Mouse (Mus musculus): ENCODE data around the gene Pnpla3. TPM values are rescaled to one million over a fixed set of nuclear protein-coding genes. Genes with fewer than 3 reads are reported as not detected.

Pnpla3 gene
- polyA plus RNA-seq, 1 experiment from 2014 or later: 2.0 TPM

DNA sequence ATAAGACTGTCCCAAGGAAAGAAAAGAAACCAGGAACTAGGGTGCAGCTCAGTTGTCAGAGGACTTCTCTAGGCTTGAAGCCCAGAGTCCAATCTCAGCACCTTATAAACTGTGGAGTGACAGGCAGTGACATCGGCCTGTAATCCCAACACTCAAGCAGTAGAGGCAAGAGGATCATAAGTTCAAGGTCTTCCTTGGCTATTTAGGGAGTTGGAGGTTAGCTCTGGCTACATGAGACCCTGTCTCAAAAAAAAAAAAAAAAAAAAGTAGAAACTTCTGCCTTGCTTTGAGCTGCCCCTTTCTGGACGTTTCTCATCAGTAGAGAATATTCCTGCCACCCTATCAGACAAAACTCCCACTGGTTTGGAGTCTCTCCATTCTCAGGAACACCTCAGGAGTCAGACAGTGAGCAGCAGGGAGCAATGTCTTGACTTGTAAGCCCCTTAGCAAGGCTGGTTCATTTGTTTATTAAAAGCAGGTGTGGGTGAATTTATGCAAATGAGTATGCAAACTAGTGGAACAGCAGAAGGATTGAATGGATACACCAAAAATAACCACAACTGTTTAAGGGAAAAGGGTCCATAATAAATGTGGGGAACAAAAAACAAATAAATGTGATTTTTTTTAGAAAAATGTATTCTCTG lies 21.4 kb downstream of the Pnpla3 start:
- 0 out of 2 replicates have a peak, but pooled peaks cover 3% of the 10 kb centered on the region for H3K4me1 ChIP-seq (replicated peaks; ENCODE audit: control insufficient read depth, insufficient read depth, low read length)
- ATAC-seq (replicated peaks; ENCODE audit: low FRiP score): no peak
- no peak for DNase-seq (ENCODE audit: low spot score)
- no peaks in the 10 kb centered on the region for H3K36me3 ChIP-seq (ENCODE audit: control insufficient read depth, insufficient read depth, low read length)
- no peak overlapping the region for H3K4me3 ChIP-seq (ENCODE audit: low read depth, low read length)
- H3K27me3 ChIP-seq (ENCODE audit: control insufficient read depth, insufficient read depth, low read length): no peaks in the 10 kb centered on the region
- WGBS: 61% methylated on average over 2 of the region's 2 CpGs
- no peak overlapping the region for H3K4me2 ChIP-seq (ENCODE audit: low read depth, low read length, severe bottlenecking)
- H3K27ac ChIP-seq (ENCODE audit: low read depth, low read length): no peak overlapping the region
- H3K9me3 ChIP-seq (ENCODE audit: control insufficient read depth, low read length): no peaks in the 10 kb centered on the region
- H3K9ac ChIP-seq (ENCODE audit: low read length): no peak overlapping the region

DNA sequence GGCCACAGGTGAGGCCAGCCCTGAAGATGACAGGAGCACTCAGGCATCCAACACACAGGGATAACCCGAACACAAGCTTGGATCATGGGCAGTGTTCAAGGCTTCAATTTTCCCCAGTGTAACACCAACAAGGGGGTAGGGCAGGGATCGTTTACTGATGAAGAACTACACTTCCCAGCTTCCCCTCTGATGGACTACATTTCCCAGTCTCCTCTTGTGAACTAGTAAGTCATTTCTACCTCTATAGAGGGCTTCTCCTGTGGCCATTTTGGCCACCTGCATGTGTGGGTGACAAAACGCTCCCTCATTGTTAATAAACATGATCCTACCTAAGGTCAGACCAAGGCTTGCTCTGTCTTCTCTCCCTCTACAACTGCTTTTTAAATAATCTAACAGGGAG lies 22.2 kb downstream of the Pnpla3 start:
- ATAC-seq (replicated peaks; ENCODE audit: low FRiP score) (no peak), DNase-seq (ENCODE audit: low spot score) (no peak)
- WGBS: 52% methylated on average over 3 of the region's 3 CpGs
- Histone ChIP-seq H3K27ac (ENCODE audit: low read depth, low read length) (no peak overlapping the region), H3K9me3 (ENCODE audit: control insufficient read depth, low read length) (no peaks in the 10 kb centered on the region), H3K4me1 (replicated peaks; ENCODE audit: control insufficient read depth, insufficient read depth, low read length) (0 out of 2 replicates have a peak, but pooled peaks cover 3% of the 10 kb centered on the region), H3K36me3 (ENCODE audit: control insufficient read depth, insufficient read depth, low read length) (no peaks in the 10 kb centered on the region), H3K4me2 (ENCODE audit: low read depth, low read length, severe bottlenecking) (no peak overlapping the region), H3K27me3 (ENCODE audit: control insufficient read depth, insufficient read depth, low read length) (no peaks in the 10 kb centered on the region), H3K9ac (ENCODE audit: low read length) (no peak overlapping the region), H3K4me3 (ENCODE audit: low read depth, low read length) (no peak overlapping the region)

DNA sequence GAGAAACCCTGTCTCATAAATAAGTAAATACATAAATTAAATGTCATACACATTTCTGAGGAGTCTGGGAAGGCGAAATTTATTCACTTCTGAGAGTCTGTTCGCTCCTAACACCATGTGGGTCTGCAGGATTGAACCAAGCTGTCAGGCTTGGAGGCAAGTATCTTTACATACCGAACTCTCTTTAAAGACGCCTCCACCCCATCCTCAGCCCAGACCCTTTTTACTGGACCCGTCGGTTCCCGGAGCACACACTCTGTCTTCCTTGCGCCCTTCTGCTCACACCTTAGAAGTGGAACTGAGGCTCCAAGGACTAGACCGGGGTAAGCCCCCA lies 24.1 kb downstream of the Pnpla3 start:
- peak overlapping the region; percentile 68 for H3K4me2 ChIP-seq (ENCODE audit: low read depth, low read length, severe bottlenecking)
- DNase-seq (ENCODE audit: low spot score) (no peak), ATAC-seq (replicated peaks; ENCODE audit: low FRiP score) (no peak; the same call in 1 of the 2 replicates)
- peak overlapping the region; percentile 87 for H3K9ac ChIP-seq (ENCODE audit: low read length)
- H3K9me3 ChIP-seq (ENCODE audit: control insufficient read depth, low read length): no peaks in the 10 kb centered on the region
- WGBS: 2% methylated on average over 9 of the region's 9 CpGs
- H3K4me3 ChIP-seq (ENCODE audit: low read depth, low read length): peak overlapping the region; percentile 95
- H3K4me1 ChIP-seq (replicated peaks; ENCODE audit: control insufficient read depth, insufficient read depth, low read length): 0 out of 2 replicates have a peak, but pooled peaks cover 3% of the 10 kb centered on the region
- H3K27ac ChIP-seq (ENCODE audit: low read depth, low read length): 0 out of 2 replicates have a peak overlapping the region, but pooled peaks have one; percentile 53
- H3K36me3 ChIP-seq (ENCODE audit: control insufficient read depth, insufficient read depth, low read length): no peaks in the 10 kb centered on the region
- no peaks in the 10 kb centered on the region for H3K27me3 ChIP-seq (ENCODE audit: control insufficient read depth, insufficient read depth, low read length)

DNA sequence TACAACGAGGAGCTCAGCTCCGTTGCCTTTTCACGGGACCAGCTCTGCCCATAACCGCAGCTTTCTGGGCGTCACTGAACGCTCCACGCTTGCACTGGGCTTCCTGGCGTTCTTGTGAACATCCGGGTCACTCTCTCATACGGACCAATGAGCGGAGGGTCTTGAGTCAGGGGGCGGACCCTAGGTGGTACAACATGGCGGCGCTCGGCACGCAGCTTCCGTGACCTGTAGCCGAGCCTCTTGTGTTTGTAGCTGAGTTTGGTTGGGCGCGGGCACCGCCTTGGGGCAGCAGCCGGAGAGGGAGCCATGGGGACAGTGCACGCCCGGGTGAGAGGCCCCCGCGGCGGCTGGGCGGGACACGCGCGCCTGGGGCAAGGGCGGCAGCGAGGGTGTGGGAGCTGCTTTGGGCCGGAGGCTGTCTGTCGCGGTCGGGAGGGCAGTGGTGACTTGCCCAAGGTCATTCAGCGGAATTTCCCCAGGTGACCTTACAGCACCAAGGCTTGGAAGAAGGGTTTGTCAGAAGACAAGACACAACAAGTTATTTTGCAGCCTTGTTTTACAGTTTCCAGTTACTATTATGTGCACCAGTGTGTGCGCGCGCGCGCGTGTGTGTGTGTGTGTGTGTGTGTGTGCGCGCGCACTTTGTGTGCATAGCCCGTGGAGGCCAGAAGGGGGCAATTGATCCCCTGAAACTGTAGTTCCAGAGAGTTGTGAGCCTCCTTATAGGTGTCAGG lies 24.6 kb downstream of the Pnpla3 start, which contains the start of gene Samm50:
Gene Samm50 (plus strand): TSS at position 184 of the 734 bp plus-strand sequence.
- Histone ChIP-seq H3K4me1 (replicated peaks; ENCODE audit: control insufficient read depth, insufficient read depth, low read length) (0 out of 2 replicates have a peak, but pooled peaks cover 3% of the 10 kb centered on the region), H3K36me3 (ENCODE audit: control insufficient read depth, insufficient read depth, low read length) (no peaks in the 10 kb centered on the region), H3K9me3 (ENCODE audit: control insufficient read depth, low read length) (no peaks in the 10 kb centered on the region), H3K4me2 (ENCODE audit: low read depth, low read length, severe bottlenecking) (peak within 1 kb of the TSS; percentile 68), H3K27me3 (ENCODE audit: control insufficient read depth, insufficient read depth, low read length) (no peaks in the 10 kb centered on the region), H3K4me3 (ENCODE audit: low read depth, low read length) (peak within 1 kb of the TSS; percentile 95), H3K27ac (ENCODE audit: low read depth, low read length) (peak within 1 kb of the TSS; percentile 81), H3K9ac (ENCODE audit: low read length) (peak within 1 kb of the TSS; percentile 87)
- 5% methylated on average over 48 of the region's 48 CpGs for WGBS
- peak; percentile 99 for ATAC-seq (replicated peaks; ENCODE audit: low FRiP score)
- DNase-seq (ENCODE audit: low spot score): peak; percentile 94

DNA sequence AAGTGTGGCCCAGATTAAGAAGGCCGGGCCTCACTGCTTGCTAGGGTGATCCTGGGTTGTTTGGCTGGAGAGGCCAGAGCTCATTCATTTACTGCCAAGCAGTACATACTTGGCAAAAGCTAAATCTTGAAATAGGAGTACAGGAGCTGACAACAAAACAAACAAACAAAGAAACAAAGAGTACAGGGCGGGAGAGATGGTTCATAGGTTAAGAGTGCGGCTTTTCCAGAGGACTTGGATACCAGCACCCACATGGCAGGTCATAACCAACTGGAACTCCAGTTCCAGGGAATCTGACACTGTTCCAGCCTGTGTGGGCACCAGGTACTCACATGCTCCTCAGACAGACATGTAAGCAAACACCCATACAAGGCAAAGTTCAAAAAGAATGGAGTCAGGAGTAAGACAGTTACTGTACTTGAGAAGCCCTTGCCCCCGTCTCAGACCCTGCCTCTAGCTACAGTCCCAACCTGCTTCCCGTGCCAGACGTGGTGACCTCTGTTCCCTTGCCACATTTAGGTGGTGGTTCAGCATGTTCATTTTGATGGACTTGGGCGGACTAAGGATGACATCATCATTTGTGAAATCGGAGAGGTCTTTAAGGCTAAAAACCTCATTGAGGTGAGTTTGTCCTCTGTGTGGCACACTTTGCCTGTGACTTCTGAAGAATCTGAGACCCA lies 29.0 kb downstream of the Pnpla3 start:
- ATAC-seq (replicated peaks; ENCODE audit: low FRiP score) (no peak), DNase-seq (ENCODE audit: low spot score) (no peak)
- H3K4me3 ChIP-seq (ENCODE audit: low read depth, low read length): no peak overlapping the region
- WGBS: 92% methylated on average over 8 of the region's 8 CpGs
- no peak overlapping the region for H3K9ac ChIP-seq (ENCODE audit: low read length)
- H3K4me2 ChIP-seq (ENCODE audit: low read depth, low read length, severe bottlenecking): no peak overlapping the region
- H3K9me3 ChIP-seq (ENCODE audit: control insufficient read depth, low read length): no peaks in the 10 kb centered on the region
- peaks cover 11% of the 10 kb centered on the region for H3K36me3 ChIP-seq (ENCODE audit: control insufficient read depth, insufficient read depth, low read length)
- H3K4me1 ChIP-seq (replicated peaks; ENCODE audit: control insufficient read depth, insufficient read depth, low read length): 0 out of 2 replicates have a peak, but pooled peaks cover 3% of the 10 kb centered on the region
- H3K27ac ChIP-seq (ENCODE audit: low read depth, low read length): no peak overlapping the region
- no peaks in the 10 kb centered on the region for H3K27me3 ChIP-seq (ENCODE audit: control insufficient read depth, insufficient read depth, low read length)

DNA sequence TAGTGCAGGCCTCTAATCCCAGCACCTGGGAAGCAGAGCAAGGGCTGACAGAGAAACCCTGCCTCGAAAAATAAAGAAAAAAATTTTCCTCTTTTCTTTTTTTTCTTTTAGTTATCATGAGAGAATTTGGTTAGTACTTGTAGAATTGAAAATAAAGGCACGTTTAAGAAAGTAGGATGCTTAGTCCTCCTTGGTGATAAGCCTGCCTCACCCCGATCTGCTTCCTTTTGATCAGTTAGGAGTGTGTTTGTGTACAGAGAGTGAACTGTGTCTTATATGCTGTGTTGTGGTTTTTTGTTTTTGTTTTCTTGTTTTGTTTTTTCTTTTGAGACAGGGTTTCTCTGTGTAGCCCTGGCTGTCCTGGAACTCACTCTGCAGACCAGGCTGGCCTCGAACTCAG lies 39.7 kb downstream of the Pnpla3 start:
- no peak for ATAC-seq (replicated peaks; ENCODE audit: low FRiP score)
- no peak overlapping the region for H3K9ac ChIP-seq (ENCODE audit: low read length)
- H3K9me3 ChIP-seq (ENCODE audit: control insufficient read depth, low read length): no peaks in the 10 kb centered on the region
- no peaks in the 10 kb centered on the region for H3K27me3 ChIP-seq (ENCODE audit: control insufficient read depth, insufficient read depth, low read length)
- no peaks in the 10 kb centered on the region for H3K4me1 ChIP-seq (replicated peaks; ENCODE audit: control insufficient read depth, insufficient read depth, low read length)
- no peak overlapping the region for H3K27ac ChIP-seq (ENCODE audit: low read depth, low read length)
- WGBS: 96% methylated on average over 4 of the region's 4 CpGs
- H3K36me3 ChIP-seq (ENCODE audit: control insufficient read depth, insufficient read depth, low read length): peaks cover 4% of the 10 kb centered on the region; the same call in 1 of the 2 replicates
- H3K4me3 ChIP-seq (ENCODE audit: low read depth, low read length): no peak overlapping the region
- DNase-seq (ENCODE audit: low spot score): no peak
- H3K4me2 ChIP-seq (ENCODE audit: low read depth, low read length, severe bottlenecking): no peak overlapping the region

DNA sequence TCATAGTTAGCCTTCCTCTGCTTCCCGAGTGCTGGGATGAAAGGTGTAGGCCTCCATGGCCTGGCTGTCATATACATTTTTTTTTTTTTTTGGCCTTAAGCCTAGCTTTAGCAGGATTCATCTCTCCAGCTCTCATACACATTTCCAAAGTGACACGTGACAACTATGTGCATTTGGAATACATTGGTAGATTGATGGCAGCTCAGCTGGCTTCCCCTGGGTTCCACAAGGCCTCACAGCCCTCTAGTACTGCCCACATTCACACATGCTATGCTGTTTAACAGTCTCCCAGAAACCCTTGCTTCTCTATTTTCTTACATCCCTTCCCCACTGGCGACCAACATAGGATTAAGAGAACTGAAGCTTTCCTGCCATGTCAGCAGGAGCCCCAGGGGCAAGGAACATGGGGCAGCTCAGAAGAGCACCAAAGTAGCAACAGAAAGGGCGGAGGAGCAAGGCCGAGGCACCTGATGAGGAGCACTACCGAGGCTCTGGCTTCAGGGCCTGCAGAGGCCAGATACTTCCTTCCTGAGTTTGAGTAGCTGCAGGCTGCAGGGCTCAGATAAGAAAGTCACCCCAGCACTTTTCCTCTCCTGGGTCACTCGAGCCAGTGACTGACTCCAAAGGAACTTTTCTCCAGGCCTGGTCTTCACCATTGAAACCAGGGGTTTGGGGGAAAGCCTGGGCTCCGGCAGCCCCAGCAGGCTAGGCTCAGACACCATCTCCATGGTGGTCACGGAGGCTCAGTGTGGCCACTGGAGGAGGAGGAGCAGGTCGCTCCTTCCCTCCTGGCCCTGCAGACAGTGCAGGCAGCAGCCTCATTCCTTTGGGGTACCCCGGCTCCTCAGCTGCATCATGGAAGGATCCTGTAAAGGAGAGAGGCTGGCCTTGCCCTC lies 42.1 kb downstream of the Pnpla3 start:
- no peak overlapping the region for H3K27ac ChIP-seq (ENCODE audit: low read depth, low read length)

DNA sequence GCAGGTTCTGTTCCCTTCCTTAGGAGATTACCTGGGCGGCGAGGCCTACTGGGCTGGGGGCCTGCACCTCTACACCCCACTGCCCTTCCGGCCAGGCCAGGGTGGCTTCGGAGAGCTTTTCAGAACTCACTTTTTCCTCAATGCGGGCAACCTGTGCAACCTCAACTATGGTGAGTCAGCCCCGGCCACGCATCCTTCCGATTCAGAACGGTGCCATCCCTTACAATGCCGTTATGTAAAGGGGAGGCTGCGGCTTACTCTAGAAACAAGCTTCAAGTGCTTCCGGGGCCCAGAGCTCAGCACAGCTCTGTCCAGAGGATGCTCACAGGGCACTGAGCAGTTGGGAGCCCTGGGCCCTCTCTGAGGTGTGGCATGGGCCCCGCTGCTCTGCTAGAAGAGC lies 42.8 kb downstream of the Pnpla3 start:
- no peaks in the 10 kb centered on the region; the same call in 1 of the 2 replicates for H3K36me3 ChIP-seq (ENCODE audit: control insufficient read depth, insufficient read depth, low read length)
- no peak for ATAC-seq (replicated peaks; ENCODE audit: low FRiP score)
- no peak overlapping the region for H3K27ac ChIP-seq (ENCODE audit: low read depth, low read length)

More for the DNA sequence above, 42.1 kb downstream of the Pnpla3 start:
- Histone ChIP-seq H3K4me2 (ENCODE audit: low read depth, low read length, severe bottlenecking) (no peak overlapping the region), H3K9ac (ENCODE audit: low read length) (no peak overlapping the region), H3K27me3 (ENCODE audit: control insufficient read depth, insufficient read depth, low read length) (no peaks in the 10 kb centered on the region), H3K4me1 (replicated peaks; ENCODE audit: control insufficient read depth, insufficient read depth, low read length) (no peaks in the 10 kb centered on the region), H3K9me3 (ENCODE audit: control insufficient read depth, low read length) (no peaks in the 10 kb centered on the region), H3K4me3 (ENCODE audit: low read depth, low read length) (no peak overlapping the region), H3K36me3 (ENCODE audit: control insufficient read depth, insufficient read depth, low read length) (peaks cover under 1% of the 10 kb centered on the region; the same call in 1 of the 2 replicates)
- WGBS: 87% methylated on average over 11 of the region's 11 CpGs
- no peak for ATAC-seq (replicated peaks; ENCODE audit: low FRiP score)
- DNase-seq (ENCODE audit: low spot score): no peak

More for the DNA sequence above, 42.8 kb downstream of the Pnpla3 start:
- no peak overlapping the region for H3K9ac ChIP-seq (ENCODE audit: low read length)
- no peaks in the 10 kb centered on the region for H3K9me3 ChIP-seq (ENCODE audit: control insufficient read depth, low read length)
- no peak for DNase-seq (ENCODE audit: low spot score)
- no peaks in the 10 kb centered on the region for H3K27me3 ChIP-seq (ENCODE audit: control insufficient read depth, insufficient read depth, low read length)
- H3K4me1 ChIP-seq (replicated peaks; ENCODE audit: control insufficient read depth, insufficient read depth, low read length): no peaks in the 10 kb centered on the region
- no peak overlapping the region for H3K4me2 ChIP-seq (ENCODE audit: low read depth, low read length, severe bottlenecking)
- 94% methylated on average over 13 of the region's 13 CpGs for WGBS
- no peak overlapping the region for H3K4me3 ChIP-seq (ENCODE audit: low read depth, low read length)

All from forebrain, embryonic 11.5 days (tissue).